Mouse (Mus musculus) limb, embryonic 15.5 days (tissue): ENCODE results near the gene Primpol. TPM values are rescaled to one million over a fixed set of nuclear protein-coding genes. Genes with fewer than 3 reads are reported as not detected.

Experiments
- polyA plus RNA-seq: library from polyadenylated mRNA; unstranded; fragments of >200 nt; fragmentation: Nextera tagmentation; extraction: Ambion mirVana; gene quantifications from 2 replicates; pipeline ENCODE4 v1.2.1, GENCODE M21; 2015

Gene Primpol
- polyA plus RNA-seq, 1 experiment from 2014 or later, result 11.4 TPM

Other genes starting within 250 kb of the Primpol start
- 50.3 and 53.4 TPM in 2 replicates for gene Acsl1, start 146.2 kb downstream of the Primpol start, polyA plus RNA-seq
- gene Cenpu, start 65.2 kb downstream of the Primpol start, polyA plus RNA-seq, result 9.2 and 10.2 TPM in 2 replicates
- 72.3 and 74.0 TPM in 2 replicates for gene Casp3, start 79 bp upstream of the Primpol start, polyA plus RNA-seq
- gene Irf2, start 122.5 kb upstream of the Primpol start, polyA plus RNA-seq, result 20.0 and 24.8 TPM in 2 replicates